Mouse (Mus musculus): ENCODE results near the gene Saa4. TPM values are rescaled to one million over a fixed set of nuclear protein-coding genes. Genes with fewer than 3 reads are reported as not detected.

Gene Saa4
- polyA plus RNA-seq (2014; fragmentation: Nextera tagmentation; extraction: Ambion mirVana), result not detected in 2 replicates

GRCm38 (mm10) chr7:46732458-46732857 lies at the start of gene Saa4:
Gene Saa4 (minus strand): TSS chr7:46732603.
- H3K4me3 ChIP-seq (ENCODE audit: low read depth, low read length), result no peak within 1 kb of the TSS
- no peak within 1 kb of the TSS for H3K4me2 ChIP-seq (replicated peaks; ENCODE audit: low read depth, low read length)
- no peak within 1 kb of the TSS for H3K9ac ChIP-seq (ENCODE audit: low read depth, low read length)
- no peaks in the 10 kb centered on the region for H3K9me3 ChIP-seq (ENCODE audit: control insufficient read depth, low read length)
- ATAC-seq (ENCODE audit: low FRiP score), result no peak
- H3K27me3 ChIP-seq (ENCODE audit: control insufficient read depth, insufficient read depth, low read length), result no peaks in the 10 kb centered on the region
- WGBS, result 78% methylated on average over 4 of the region's 4 CpGs
- H3K4me1 ChIP-seq (replicated peaks; ENCODE audit: control insufficient read depth, insufficient read depth, low read length), result no peaks in the 10 kb centered on the region
- no peak within 1 kb of the TSS for H3K27ac ChIP-seq (ENCODE audit: low read depth, low read length)
- no peak for DNase-seq (ENCODE audit: low spot score)
- H3K36me3 ChIP-seq (ENCODE audit: control insufficient read depth, insufficient read depth, low read length), result no peaks in the 10 kb centered on the region

GRCm38 (mm10) chr7:46770706-46771105 lies 38.3 kb upstream of the Saa4 start:
- no peak overlapping the region for H3K27ac ChIP-seq (ENCODE audit: low read depth, low read length)
- H3K36me3 ChIP-seq (ENCODE audit: control insufficient read depth, insufficient read depth, low read length), result peaks cover 6% of the 10 kb centered on the region; the same call in 1 of the 2 replicates
- H3K4me1 ChIP-seq (replicated peaks; ENCODE audit: control insufficient read depth, insufficient read depth, low read length), result no peaks in the 10 kb centered on the region
- no peaks in the 10 kb centered on the region for H3K27me3 ChIP-seq (ENCODE audit: control insufficient read depth, insufficient read depth, low read length)
- H3K4me2 ChIP-seq (replicated peaks; ENCODE audit: low read depth, low read length), result no peak overlapping the region
- no peaks in the 10 kb centered on the region for H3K9me3 ChIP-seq (ENCODE audit: control insufficient read depth, low read length)
- 75% methylated on average over 4 of the region's 4 CpGs for WGBS
- no peak overlapping the region for H3K4me3 ChIP-seq (ENCODE audit: low read depth, low read length)
- no peak for ATAC-seq (ENCODE audit: low FRiP score)
- peak; percentile 86 for DNase-seq (ENCODE audit: low spot score)
- H3K9ac ChIP-seq (ENCODE audit: low read depth, low read length), result no peak overlapping the region

GRCm38 (mm10) chr7:46768451-46768850 lies 36.0 kb upstream of the Saa4 start:
- no peaks in the 10 kb centered on the region for H3K4me1 ChIP-seq (replicated peaks; ENCODE audit: control insufficient read depth, insufficient read depth, low read length)
- H3K36me3 ChIP-seq (ENCODE audit: control insufficient read depth, insufficient read depth, low read length), result peaks cover 11% of the 10 kb centered on the region; the same call in 1 of the 2 replicates
- H3K4me3 ChIP-seq (ENCODE audit: low read depth, low read length), result no peak overlapping the region
- H3K4me2 ChIP-seq (replicated peaks; ENCODE audit: low read depth, low read length), result no peak overlapping the region
- no peak overlapping the region for H3K27ac ChIP-seq (ENCODE audit: low read depth, low read length)
- no peaks in the 10 kb centered on the region for H3K27me3 ChIP-seq (ENCODE audit: control insufficient read depth, insufficient read depth, low read length)
- WGBS, result 90% methylated on average over 7 of the region's 7 CpGs
- DNase-seq (ENCODE audit: low spot score) (no peak), ATAC-seq (ENCODE audit: low FRiP score) (no peak)
- no peaks in the 10 kb centered on the region for H3K9me3 ChIP-seq (ENCODE audit: control insufficient read depth, low read length)
- no peak overlapping the region for H3K9ac ChIP-seq (ENCODE audit: low read depth, low read length)

GRCm38 (mm10) chr7:46767371-46767770 lies 35.0 kb upstream of the Saa4 start:
- no peak for ATAC-seq (ENCODE audit: low FRiP score)
- Histone ChIP-seq H3K27me3 (ENCODE audit: control insufficient read depth, insufficient read depth, low read length) (no peaks in the 10 kb centered on the region), H3K4me3 (ENCODE audit: low read depth, low read length) (no peak overlapping the region), H3K9ac (ENCODE audit: low read depth, low read length) (no peak overlapping the region), H3K27ac (ENCODE audit: low read depth, low read length) (no peak overlapping the region), H3K4me1 (replicated peaks; ENCODE audit: control insufficient read depth, insufficient read depth, low read length) (no peaks in the 10 kb centered on the region), H3K4me2 (replicated peaks; ENCODE audit: low read depth, low read length) (no peak overlapping the region), H3K36me3 (ENCODE audit: control insufficient read depth, insufficient read depth, low read length) (peaks cover 17% of the 10 kb centered on the region; the same call in 1 of the 2 replicates), H3K9me3 (ENCODE audit: control insufficient read depth, low read length) (no peaks in the 10 kb centered on the region)
- no peak for DNase-seq (ENCODE audit: low spot score)

GRCm38 (mm10) chr7:46764672-46765071 lies 32.3 kb upstream of the Saa4 start:
- ATAC-seq (ENCODE audit: low FRiP score) (no peak), DNase-seq (ENCODE audit: low spot score) (no peak)
- WGBS, result 85% methylated on average over 8 of the region's 8 CpGs
- no peaks in the 10 kb centered on the region for H3K27me3 ChIP-seq (ENCODE audit: control insufficient read depth, insufficient read depth, low read length)
- H3K9me3 ChIP-seq (ENCODE audit: control insufficient read depth, low read length), result no peaks in the 10 kb centered on the region
- no peak overlapping the region for H3K9ac ChIP-seq (ENCODE audit: low read depth, low read length)
- H3K27ac ChIP-seq (ENCODE audit: low read depth, low read length), result no peak overlapping the region
- H3K4me1 ChIP-seq (replicated peaks; ENCODE audit: control insufficient read depth, insufficient read depth, low read length), result no peaks in the 10 kb centered on the region
- no peak overlapping the region for H3K4me2 ChIP-seq (replicated peaks; ENCODE audit: low read depth, low read length)
- H3K36me3 ChIP-seq (ENCODE audit: control insufficient read depth, insufficient read depth, low read length), result peaks cover 17% of the 10 kb centered on the region; the same call in 1 of the 2 replicates
- no peak overlapping the region for H3K4me3 ChIP-seq (ENCODE audit: low read depth, low read length)

- Histone ChIP-seq H3K36me3 (ENCODE audit: control insufficient read depth, insufficient read depth, low read length) (peaks cover 11% of the 10 kb centered on the region; the same call in 1 of the 2 replicates), H3K27me3 (ENCODE audit: control insufficient read depth, insufficient read depth, low read length) (no peaks in the 10 kb centered on the region), H3K4me1 (replicated peaks; ENCODE audit: control insufficient read depth, insufficient read depth, low read length) (no peaks in the 10 kb centered on the region), H3K4me3 (ENCODE audit: low read depth, low read length) (no peak overlapping the region), H3K9ac (ENCODE audit: low read depth, low read length) (no peak overlapping the region), H3K9me3 (ENCODE audit: control insufficient read depth, low read length) (no peaks in the 10 kb centered on the region), H3K27ac (ENCODE audit: low read depth, low read length) (no peak overlapping the region), H3K4me2 (replicated peaks; ENCODE audit: low read depth, low read length) (no peak overlapping the region)
- no peak for ATAC-seq (ENCODE audit: low FRiP score)
- no peak for DNase-seq (ENCODE audit: low spot score)
- WGBS, result 95% methylated on average over 5 of the region's 5 CpGs
Measured at GRCm38 (mm10) chr7:46762601-46763000, 30.2 kb upstream of the Saa4 start.

- Histone ChIP-seq H3K27ac (ENCODE audit: low read depth, low read length) (no peak overlapping the region), H3K4me2 (replicated peaks; ENCODE audit: low read depth, low read length) (no peak overlapping the region), H3K4me3 (ENCODE audit: low read depth, low read length) (no peak overlapping the region), H3K9ac (ENCODE audit: low read depth, low read length) (no peak overlapping the region), H3K9me3 (ENCODE audit: control insufficient read depth, low read length) (no peaks in the 10 kb centered on the region), H3K4me1 (replicated peaks; ENCODE audit: control insufficient read depth, insufficient read depth, low read length) (no peaks in the 10 kb centered on the region), H3K27me3 (ENCODE audit: control insufficient read depth, insufficient read depth, low read length) (no peaks in the 10 kb centered on the region), H3K36me3 (ENCODE audit: control insufficient read depth, insufficient read depth, low read length) (peaks cover 11% of the 10 kb centered on the region; the same call in 1 of the 2 replicates)
- DNase-seq (ENCODE audit: low spot score) (no peak), ATAC-seq (ENCODE audit: low FRiP score) (no peak)
- 81% methylated on average over 11 of the region's 11 CpGs for WGBS
Measured at GRCm38 (mm10) chr7:46761049-46761795, 28.8 kb upstream of the Saa4 start.

GRCm38 (mm10) chr7:46751490-46751889 lies 19.1 kb upstream of the Saa4 start, which contains the start of gene Saa2:
Gene Saa2 (plus strand): TSS chr7:46751790.
- H3K27me3 ChIP-seq (ENCODE audit: control insufficient read depth, insufficient read depth, low read length), result no peaks in the 10 kb centered on the region
- DNase-seq (ENCODE audit: low spot score) (no peak), ATAC-seq (ENCODE audit: low FRiP score) (no peak)
- H3K9me3 ChIP-seq (ENCODE audit: control insufficient read depth, low read length), result no peaks in the 10 kb centered on the region
- no peaks in the 10 kb centered on the region for H3K36me3 ChIP-seq (ENCODE audit: control insufficient read depth, insufficient read depth, low read length)
- no peak within 1 kb of the TSS for H3K4me2 ChIP-seq (replicated peaks; ENCODE audit: low read depth, low read length)
- H3K27ac ChIP-seq (ENCODE audit: low read depth, low read length), result no peak within 1 kb of the TSS
- WGBS, result 77% methylated on average over 3 of the region's 3 CpGs
- H3K9ac ChIP-seq (ENCODE audit: low read depth, low read length), result no peak within 1 kb of the TSS
- no peak within 1 kb of the TSS for H3K4me3 ChIP-seq (ENCODE audit: low read depth, low read length)
- no peaks in the 10 kb centered on the region for H3K4me1 ChIP-seq (replicated peaks; ENCODE audit: control insufficient read depth, insufficient read depth, low read length)

GRCm38 (mm10) chr7:46748459-46748858 lies 16.1 kb upstream of the Saa4 start:
- no peak for DNase-seq (ENCODE audit: low spot score)
- WGBS, result 45% methylated on average over 3 of the region's 3 CpGs
- H3K36me3 ChIP-seq (ENCODE audit: control insufficient read depth, insufficient read depth, low read length), result no peaks in the 10 kb centered on the region

More at GRCm38 (mm10) chr7:46748459-46748858, 16.1 kb upstream of the Saa4 start:
- Histone ChIP-seq H3K4me1 (replicated peaks; ENCODE audit: control insufficient read depth, insufficient read depth, low read length) (no peaks in the 10 kb centered on the region), H3K27ac (ENCODE audit: low read depth, low read length) (no peak overlapping the region), H3K27me3 (ENCODE audit: control insufficient read depth, insufficient read depth, low read length) (no peaks in the 10 kb centered on the region), H3K9me3 (ENCODE audit: control insufficient read depth, low read length) (no peaks in the 10 kb centered on the region), H3K4me2 (replicated peaks; ENCODE audit: low read depth, low read length) (no peak overlapping the region), H3K9ac (ENCODE audit: low read depth, low read length) (no peak overlapping the region), H3K4me3 (ENCODE audit: low read depth, low read length) (no peak overlapping the region)
- no peak for ATAC-seq (ENCODE audit: low FRiP score)
